ENCODE assay signal across 9 mouse cellular contexts in the genomic region with DNA sequence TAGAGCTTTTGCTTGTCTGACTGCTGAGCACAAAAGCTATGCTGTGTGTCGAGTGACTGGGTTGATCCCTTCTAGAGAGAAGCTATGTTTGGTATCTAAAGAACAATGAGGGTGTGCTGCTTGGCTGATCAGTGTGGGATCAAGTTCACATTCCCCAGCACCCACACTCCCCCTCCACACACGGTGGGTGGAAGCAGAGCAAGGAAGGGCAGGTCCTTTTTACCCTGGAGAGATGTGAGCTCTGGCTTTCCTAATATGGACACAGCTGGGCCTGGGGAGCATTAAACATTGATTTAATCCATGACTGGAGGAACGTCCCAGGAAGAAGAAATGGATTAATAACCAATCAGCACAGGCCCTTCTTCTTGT.
DNase-seq lines count a peak whose midpoint lies in the region; ATAC-seq and TF ChIP-seq lines count a peak whose summit lies in the region.
"Had no signal": no experiment of that assay in that cellular context is flagged by ENCODE, and none has a peak within 500 bp of the region (broad histone marks: within the 10 kb centered on the region; RNA-seq: fewer than 3 reads in every experiment).

No protein-coding gene starts in this region.

- peak; percentile 11 to 33 for DNase-seq in heart, adult 2 months
- DNase-seq in heart, adult 8-10 months (ENCODE audit: low spot score) = no peak
- peak; percentile 31 for DNase-seq in MN1 (ENCODE audit: low spot score)
- peak; percentile 20 for DNase-seq in heart, postnatal 0 days (ENCODE audit: low spot score)
- DNase-seq in limb, embryonic 10.5 days (ENCODE audit: low spot score) = no peak
- no peak for DNase-seq in spleen, postnatal 4 days (ENCODE audit: low spot score in 2 of 2)
- no peak for DNase-seq in adrenal gland, postnatal 10 days
- no peak for DNase-seq in layer of hippocampus, postnatal 36 days
- DNase-seq: cerebellum, postnatal 36 days had no signal

- WGBS in heart, adult 2 months = 15% methylated on average over 3 of the region's 3 CpGs
- WGBS in heart, postnatal 0 days = 17% methylated on average over 3 of the region's 3 CpGs
- WGBS in limb, embryonic 10.5 days = 61% methylated on average over 3 of the region's 3 CpGs

- no peaks in the 10 kb centered on the region for H3K79me2 ChIP-seq in heart, adult 2 months (replicated peaks; ENCODE audit: control insufficient read depth, insufficient read depth, low read length)

- no peaks in the 10 kb centered on the region for H3K27me3 ChIP-seq in heart, adult 2 months (ENCODE audit: control insufficient read depth, insufficient read depth, low read length)
- no peaks in the 10 kb centered on the region for H3K27me3 ChIP-seq in heart, postnatal 0 days (ENCODE audit: control insufficient read depth, insufficient read depth, low read length)
- H3K27me3 ChIP-seq in limb, embryonic 10.5 days (ENCODE audit: low read depth, poor library complexity, severe bottlenecking) = no peaks in the 10 kb centered on the region

- no peak overlapping the region for H3K4me2 ChIP-seq in heart, postnatal 0 days (ENCODE audit: low read depth, low read length)

- TF ChIP-seq CTCF in heart, adult 2 months (IDR thresholded peaks at IDR 0.05) = no peak
- no peak for TF ChIP-seq CTCF in heart, postnatal 0 days (IDR thresholded peaks at IDR 0.05; ENCODE audit: low read depth)

- peak; percentile 72 for ATAC-seq in heart, postnatal 0 days (ENCODE audit: insufficient read depth, low read depth)

- no peak for TF ChIP-seq POLR2A in heart, adult 2 months (IDR thresholded peaks at IDR 0.05; ENCODE audit: insufficient read depth, low read depth, low read length)

- H3K27ac ChIP-seq in heart, adult 2 months = peak overlapping the region; percentile 75
- peak overlapping the region; percentile 79 for H3K27ac ChIP-seq in heart, postnatal 0 days (ENCODE audit: low read depth)
- peak overlapping the region; percentile 42; the same call in 1 of the 2 replicates for H3K27ac ChIP-seq in limb, embryonic 10.5 days

- H3K4me3 ChIP-seq in heart, adult 2 months = no peak overlapping the region
- no peak overlapping the region for H3K4me3 ChIP-seq in heart, postnatal 0 days (ENCODE audit: low read depth, low read length)
- no peak overlapping the region for H3K4me3 ChIP-seq in limb, embryonic 10.5 days

- peak overlapping the region; percentile 16; the same call in 1 of the 2 replicates for H3K9ac ChIP-seq in heart, adult 2 months (ENCODE audit: low read depth, low read length)
- H3K9ac ChIP-seq in heart, postnatal 0 days (replicated peaks; ENCODE audit: low read depth, low read length) = no peak overlapping the region

- H3K4me1 ChIP-seq in heart, adult 2 months (ENCODE audit: control insufficient read depth, insufficient read depth, low read length) = peaks cover 10% of the 10 kb centered on the region
- H3K4me1 ChIP-seq in heart, postnatal 0 days (ENCODE audit: control insufficient read depth, insufficient read depth) = peaks cover 22% of the 10 kb centered on the region
- H3K4me1 ChIP-seq in limb, embryonic 10.5 days = peaks cover 19% of the 10 kb centered on the region

- H3K36me3 ChIP-seq in heart, adult 2 months (ENCODE audit: control insufficient read depth, insufficient read depth, low read length) = no peaks in the 10 kb centered on the region; the same call in 1 of the 2 replicates
- H3K36me3 ChIP-seq in heart, postnatal 0 days (replicated peaks; ENCODE audit: control insufficient read depth, insufficient read depth, low read length) = no peaks in the 10 kb centered on the region
- no peaks in the 10 kb centered on the region for H3K36me3 ChIP-seq in limb, embryonic 10.5 days

- TF ChIP-seq EP300 in heart, adult 2 months (IDR thresholded peaks at IDR 0.05; ENCODE audit: insufficient read depth, low read depth, low read length) = 0 out of 2 replicates have a peak, but pooled peaks have one; percentile 22
- TF ChIP-seq EP300 in heart, postnatal 0 days (IDR thresholded peaks at IDR 0.05; ENCODE audit: low read depth) = no peak

- intact Hi-C loops in heart, adult 2 months (cut with DNase I) = loop anchor here (5.0 kb wide), 1 partner anchor 259 kb away; no protein-coding TSS in a partner anchor

- H3K9me3 ChIP-seq in heart, postnatal 0 days (replicated peaks; ENCODE audit: control insufficient read depth, low read length) = no peaks in the 10 kb centered on the region
- no peaks in the 10 kb centered on the region for H3K9me3 ChIP-seq in limb, embryonic 10.5 days (replicated peaks)

Comparison
In these comparisons a context has a peak if more than half of its experiments do, and no peak if none do; other contexts are left out.
1. DNase-seq: peak in heart, adult 2 months (2 of 2), MN1 (single experiment) and heart, postnatal 0 days (single experiment); none in heart, adult 8-10 months (single experiment), limb, embryonic 10.5 days (single experiment), spleen, postnatal 4 days (0 of 2), adrenal gland, postnatal 10 days (single experiment) and layer of hippocampus, postnatal 36 days (0 of 2).
2. Peak in every context shown above with its lines, with median percentiles within 50 percentile points of each other: H3K27ac ChIP-seq.